Mouse (Mus musculus): ENCODE data around the gene Kat6b.
"Not testable (repeated sequence)": the region's sequence is repeated elsewhere in the genome, so short reads cannot be mapped to it uniquely, and the experiment has no call there.

Gene Kat6b

GRCm38 (mm10) chr14:21669218-21669617 lies 188.0 kb downstream of the Kat6b start:
- DNase-seq (ENCODE audit: low spot score) = no peak

- no peak for DNase-seq (ENCODE audit: low spot score)
Measured at GRCm38 (mm10) chr14:21669633-21670421, 188.6 kb downstream of the Kat6b start.

- DNase-seq (ENCODE audit: low spot score) = not testable (repeated sequence)
Measured at GRCm38 (mm10) chr14:21670422-21671006, 189.3 kb downstream of the Kat6b start.

- no peak for DNase-seq (ENCODE audit: low spot score)
Measured at GRCm38 (mm10) chr14:21673100-21673499, 191.9 kb downstream of the Kat6b start.

GRCm38 (mm10) chr14:21674471-21674870 lies 193.2 kb downstream of the Kat6b start:
- DNase-seq (ENCODE audit: low spot score) = no peak

- DNase-seq (ENCODE audit: low spot score) = no peak
Measured at GRCm38 (mm10) chr14:21676223-21676622, 195.0 kb downstream of the Kat6b start.

GRCm38 (mm10) chr14:21678509-21679285 lies 197.5 kb downstream of the Kat6b start:
- no peak for DNase-seq (ENCODE audit: low spot score)

GRCm38 (mm10) chr14:21679631-21680201 lies 198.5 kb downstream of the Kat6b start:
- no peak for DNase-seq (ENCODE audit: low spot score)

- DNase-seq (ENCODE audit: low spot score) = no peak
Measured at GRCm38 (mm10) chr14:21682681-21683129, 201.5 kb downstream of the Kat6b start.

GRCm38 (mm10) chr14:21683834-21684233 lies 202.6 kb downstream of the Kat6b start:
- DNase-seq (ENCODE audit: low spot score) = no peak

- DNase-seq (ENCODE audit: low spot score) = no peak
Measured at GRCm38 (mm10) chr14:21685411-21686146, 204.3 kb downstream of the Kat6b start.

- no peak for DNase-seq (ENCODE audit: low spot score)
Measured at GRCm38 (mm10) chr14:21686376-21687279, 205.4 kb downstream of the Kat6b start.

- DNase-seq (ENCODE audit: low spot score) = no peak
Measured at GRCm38 (mm10) chr14:21691070-21691469, 209.8 kb downstream of the Kat6b start.

- DNase-seq (ENCODE audit: low spot score) = no peak
Measured at GRCm38 (mm10) chr14:21695020-21695419, 213.8 kb downstream of the Kat6b start.

- DNase-seq (ENCODE audit: low spot score) = no peak
Measured at GRCm38 (mm10) chr14:21696186-21696830, 215.1 kb downstream of the Kat6b start.

GRCm38 (mm10) chr14:21702691-21703090 lies 221.5 kb downstream of the Kat6b start:
- DNase-seq (ENCODE audit: low spot score) = no peak

- DNase-seq (ENCODE audit: low spot score) = no peak
Measured at GRCm38 (mm10) chr14:21703255-21703654, 222.0 kb downstream of the Kat6b start.

- DNase-seq (ENCODE audit: low spot score) = no peak
Measured at GRCm38 (mm10) chr14:21705462-21705861, 224.2 kb downstream of the Kat6b start.

GRCm38 (mm10) chr14:21706759-21707571 lies 225.7 kb downstream of the Kat6b start:
- no peak for DNase-seq (ENCODE audit: low spot score)
